In genomic region chr7:34132355-34133079, GRCm38 (mm10) we compare ENCODE assay signal across 9 mouse cellular contexts. TPM values are rescaled to one million over a fixed set of nuclear protein-coding genes. Genes with fewer than 3 reads are reported as not detected.
DNase-seq lines count a peak whose midpoint lies in the region; ATAC-seq and TF ChIP-seq lines count a peak whose summit lies in the region.
"Had no signal": no experiment of that assay in that cellular context is flagged by ENCODE, and none has a peak within 500 bp of the region (broad histone marks: within the 10 kb centered on the region; RNA-seq: fewer than 3 reads in every experiment).

No protein-coding gene starts in this region.

- peak; percentile 77 for ATAC-seq in kidney, embryonic 14.5 days (ENCODE audit: low FRiP score, low TSS enrichment)

- no peak for TF ChIP-seq POLR2A in heart, adult 2 months (IDR thresholded peaks at IDR 0.05; ENCODE audit: insufficient read depth, low read depth, low read length)

- H3K9me3 ChIP-seq in kidney, embryonic 14.5 days (ENCODE audit: control insufficient read depth, low read length) = no peaks in the 10 kb centered on the region; the same call in 1 of the 2 replicates

- WGBS in heart, adult 2 months = 11% methylated on average over 110 of the region's 116 CpGs
- under 1% methylated on average over 61 of the region's 116 CpGs for WGBS in kidney, embryonic 14.5 days

- peak overlapping the region; percentile 48 for H3K4me3 ChIP-seq in layer of hippocampus, adult 2 months
- H3K4me3 ChIP-seq in heart, adult 2 months = peak overlapping the region; percentile 52
- peak overlapping the region; percentile 83 for H3K4me3 ChIP-seq in kidney, embryonic 14.5 days (ENCODE audit: low read length)

- H3K27me3 ChIP-seq in heart, adult 2 months (ENCODE audit: control insufficient read depth, insufficient read depth, low read length) = no peaks in the 10 kb centered on the region
- H3K27me3 ChIP-seq in kidney, embryonic 14.5 days (ENCODE audit: control insufficient read depth, insufficient read depth, low read length) = no peaks in the 10 kb centered on the region

- H3K79me2 ChIP-seq in heart, adult 2 months (replicated peaks; ENCODE audit: control insufficient read depth, insufficient read depth, low read length) = no peaks in the 10 kb centered on the region

- H3K27ac ChIP-seq in layer of hippocampus, adult 2 months = peak overlapping the region; percentile 36; the same call in 1 of the 2 replicates
- peak overlapping the region; percentile 64 for H3K27ac ChIP-seq in heart, adult 2 months
- H3K27ac ChIP-seq in kidney, embryonic 14.5 days (ENCODE audit: low read depth, low read length) = peak overlapping the region; percentile 59; the same call in 1 of the 2 replicates
- H3K27ac ChIP-seq: macrophage had no signal

- intact Hi-C loops in heart, adult 2 months (cut with DNase I) = no loop called here

- H3K4me2 ChIP-seq in kidney, embryonic 14.5 days (replicated peaks; ENCODE audit: low read depth, low read length) = peak overlapping the region; percentile 71

- peak overlapping the region; percentile 95 for H3K9ac ChIP-seq in heart, adult 2 months (ENCODE audit: low read depth, low read length)
- peak overlapping the region; percentile 95 for H3K9ac ChIP-seq in kidney, embryonic 14.5 days (ENCODE audit: low read depth, low read length)

- TF ChIP-seq CTCF in layer of hippocampus, adult 2 months (conservative IDR thresholded peaks at IDR 0.05) = no peak
- no peak for TF ChIP-seq CTCF in heart, adult 2 months (IDR thresholded peaks at IDR 0.05)

- DNase-seq in layer of hippocampus, adult 2 months (ENCODE audit: low spot score in 2 of 2) = no peak
- DNase-seq in layer of hippocampus, adult 9-10 months (ENCODE audit: low spot score) = no peak
- DNase-seq in adrenal gland, postnatal 36 days = peak; percentile 44 to 48
- peak; percentile 58 to 61 for DNase-seq in heart, adult 2 months
- peak; percentile 40 to 69 for DNase-seq in lung, postnatal 4 days
- peak; percentile 63 for DNase-seq in testis, postnatal 10 days (ENCODE audit: low spot score)
- no peak for DNase-seq in cerebellum, adult 18-20 months

- H3K4me1 ChIP-seq in heart, adult 2 months (ENCODE audit: control insufficient read depth, insufficient read depth, low read length) = peaks cover 6% of the 10 kb centered on the region; the same call in 1 of the 2 replicates
- H3K4me1 ChIP-seq in kidney, embryonic 14.5 days (ENCODE audit: control insufficient read depth, insufficient read depth, low read length) = peaks cover 10% of the 10 kb centered on the region; the same call in 1 of the 2 replicates

- no peak for TF ChIP-seq EP300 in heart, adult 2 months (IDR thresholded peaks at IDR 0.05; ENCODE audit: insufficient read depth, low read depth, low read length)

- no peaks in the 10 kb centered on the region for H3K36me3 ChIP-seq in heart, adult 2 months (ENCODE audit: control insufficient read depth, insufficient read depth, low read length)
- no peaks in the 10 kb centered on the region for H3K36me3 ChIP-seq in kidney, embryonic 14.5 days (ENCODE audit: control insufficient read depth, insufficient read depth, low read length)

RNA-seq across cellular contexts. Expression of gene Wtip, which starts 0.6 kb away (rescaled TPM):
- 10 to 100 TPM; 11.7 to 12.3 TPM for total RNA-seq in layer of hippocampus, adult 2 months (2021)
- total RNA-seq in adrenal gland, postnatal 36 days (2021) = 10 to 100 TPM; 24.6 to 29.1 TPM
- total RNA-seq in heart, adult 2 months (2021) = 10 to 100 TPM in 1 of 2 experiments, 1 to 10 TPM in 1; 9.7 to 10.6 TPM
- polyA plus RNA-seq in heart, adult 2 months (2012; rRNA removed) = 12.1 and 16.8 TPM in 2 replicates
- polyA plus RNA-seq in kidney, embryonic 14.5 days (2014; fragmentation: Nextera tagmentation; extraction: Ambion mirVana) = 5.8 and 8.7 TPM in 2 replicates

RNA-seq across cellular contexts. Expression of gene Uba2, which starts 36.9 kb away (rescaled TPM):
- total RNA-seq in layer of hippocampus, adult 2 months (2021) = 10 to 100 TPM; 85.7 to 92.9 TPM
- total RNA-seq in adrenal gland, postnatal 36 days (2021) = 10 to 100 TPM; 74.8 to 76.1 TPM
- total RNA-seq in heart, adult 2 months (2021) = 10 to 100 TPM; 29.9 to 32.9 TPM
- 19.5 and 38.6 TPM in 2 replicates for polyA plus RNA-seq in heart, adult 2 months (2012; rRNA removed)
- 166 and 240 TPM in 2 replicates for polyA plus RNA-seq in kidney, embryonic 14.5 days (2014; fragmentation: Nextera tagmentation; extraction: Ambion mirVana)

RNA-seq across cellular contexts. Expression of gene Scgb1b30, which starts 37.3 kb away (rescaled TPM):
- total RNA-seq in layer of hippocampus, adult 2 months (2021) = not detected
- total RNA-seq in adrenal gland, postnatal 36 days (2021) = not detected
- total RNA-seq in heart, adult 2 months (2021) = not detected
- polyA plus RNA-seq in heart, adult 2 months (2012; rRNA removed) = not detected in 2 replicates
- polyA plus RNA-seq in kidney, embryonic 14.5 days (2014; fragmentation: Nextera tagmentation; extraction: Ambion mirVana) = not detected in 2 replicates
- polyA plus RNA-seq: macrophage had no signal

Comparison
In these comparisons a context has a peak if more than half of its experiments do, and no peak if none do; other contexts are left out.
1. DNase-seq: peak in adrenal gland, postnatal 36 days (2 of 2), heart, adult 2 months (2 of 2), lung, postnatal 4 days (2 of 2) and testis, postnatal 10 days (single experiment); none in layer of hippocampus, adult 2 months (0 of 2), layer of hippocampus, adult 9-10 months (single experiment) and cerebellum, adult 18-20 months (0 of 2).
2. Peak in every context shown above with its lines, with median percentiles within 50 percentile points of each other: H3K27ac ChIP-seq and H3K4me3 ChIP-seq.